Mouse (Mus musculus) left cerebral cortex, postnatal 4 days (tissue): ENCODE results near the gene Alox12e. TPM values are rescaled to one million over a fixed set of nuclear protein-coding genes. Genes with fewer than 3 reads are reported as not detected.

Experiments used
- DNase-seq: peaks from one replicate; pipeline ENCODE4 v3.0.0-alpha.2; 2022
- intact Hi-C: fragments of 180-260 bp; cut with DNase I; formaldehyde crosslinking; loops from one replicate; pipeline ENCODE4 v1.15.1; 2025
- total RNA-seq, 2 experiments: library from RNA; stranded (reverse); gene quantifications; 2 replicates each; pipeline ENCODE4 v1.2.3; 2021

The Alox12e gene
- total RNA-seq, 2 experiments from 2014 or later: 0.26 to 0.42 TPM

- intact Hi-C loops: no loop called here
- peak; percentile 49 for DNase-seq
Observed at GRCm38 (mm10) chr11:70289236-70289635, 33.2 kb downstream of the Alox12e start.

GRCm38 (mm10) chr11:70288102-70288501 lies 34.3 kb downstream of the Alox12e start:
- DNase-seq: no peak
- intact Hi-C loops: no loop called here

GRCm38 (mm10) chr11:70285686-70286085 lies 36.7 kb downstream of the Alox12e start:
- intact Hi-C loops: no loop called here
- DNase-seq: no peak

- DNase-seq: no peak
- intact Hi-C loops: no loop called here
Observed at GRCm38 (mm10) chr11:70284757-70285156, 37.7 kb downstream of the Alox12e start.

GRCm38 (mm10) chr11:70283666-70284065 lies 38.8 kb downstream of the Alox12e start:
- DNase-seq: no peak
- intact Hi-C loops: no loop called here

GRCm38 (mm10) chr11:70280441-70280840 lies 42.0 kb downstream of the Alox12e start:
- no peak for DNase-seq
- intact Hi-C loops: no loop called here

- peak; percentile 40 for DNase-seq
- intact Hi-C loops: no loop called here
Observed at GRCm38 (mm10) chr11:70278961-70279360, 43.5 kb downstream of the Alox12e start.

GRCm38 (mm10) chr11:70271641-70272040 lies 50.8 kb downstream of the Alox12e start:
- intact Hi-C loops: no loop called here
- no peak for DNase-seq

GRCm38 (mm10) chr11:70266405-70266804 lies 56.0 kb downstream of the Alox12e start:
- intact Hi-C loops: no loop called here
- no peak for DNase-seq

- DNase-seq: no peak
- intact Hi-C loops: no loop called here
Observed at GRCm38 (mm10) chr11:70265819-70266218, 56.6 kb downstream of the Alox12e start.

Other genes starting within 250 kb of the Alox12e start
- not detected for gene Asgr2, start 230.0 kb downstream of the Alox12e start, total RNA-seq
- gene Mgl2, start 192.3 kb downstream of the Alox12e start, total RNA-seq: under 1 TPM; 0.30 to 0.95 TPM
- 1 to 10 TPM; 1.3 to 2.9 TPM for gene Clec10a, start 166.4 kb downstream of the Alox12e start, total RNA-seq
- gene Slc16a11, start 109.9 kb downstream of the Alox12e start, total RNA-seq: 10 to 100 TPM; 16.8 to 26.8 TPM
- gene Slc16a13, start 101.6 kb downstream of the Alox12e start, total RNA-seq: 10 to 100 TPM; 14.8 to 15.2 TPM
- 1 to 10 TPM; 9.1 to 9.3 TPM for gene Bcl6b, start 92.8 kb downstream of the Alox12e start, total RNA-seq
- 10 to 100 TPM; 64.2 to 73.1 TPM for gene 0610010K14Rik, start 84.7 kb downstream of the Alox12e start, total RNA-seq
- gene Gm21988, start 82.8 kb downstream of the Alox12e start, total RNA-seq: 1 to 10 TPM; 8.5 to 8.6 TPM
- 100 to 1,000 TPM; 180 to 182 TPM for gene Rnasek, start 82.8 kb downstream of the Alox12e start, total RNA-seq
- under 1 TPM; 0.18 to 0.40 TPM for gene Alox12, start 67.3 kb downstream of the Alox12e start, total RNA-seq
- not detected for gene Alox15, start 29.4 kb upstream of the Alox12e start, total RNA-seq
- gene Pelp1, start 87.4 kb upstream of the Alox12e start, total RNA-seq: 10 to 100 TPM; 52.1 to 55.9 TPM
- gene Arrb2, start 110.0 kb upstream of the Alox12e start, total RNA-seq: 10 to 100 TPM; 76.6 to 81.3 TPM
- 10 to 100 TPM; 25.7 to 28.0 TPM for gene Med11, start 129.3 kb upstream of the Alox12e start, total RNA-seq
- gene Zmynd15, start 136.8 kb upstream of the Alox12e start, total RNA-seq: 1 to 10 TPM; 1.2 to 3.7 TPM
- gene Cxcl16, start 137.4 kb upstream of the Alox12e start, total RNA-seq: under 1 TPM; 0.68 to 0.91 TPM
- gene Tm4sf5, start 182.6 kb upstream of the Alox12e start, total RNA-seq: 1 to 10 TPM in 1 of 2 experiments, not detected in 1; 1.2 TPM
- under 1 TPM in 1 of 2 experiments, not detected in 1; 0.62 TPM for gene Vmo1, start 192.0 kb upstream of the Alox12e start, total RNA-seq
- not detected for gene Gltpd2, start 196.6 kb upstream of the Alox12e start, total RNA-seq
- 100 to 1,000 TPM; 269 to 276 TPM for gene Psmb6, start 202.7 kb upstream of the Alox12e start, total RNA-seq
- gene Gm40193, start 210.3 kb upstream of the Alox12e start, total RNA-seq: not detected
- gene Pld2, start 217.4 kb upstream of the Alox12e start, total RNA-seq: 10 to 100 TPM; 32.1 to 34.2 TPM
- 100 to 1,000 TPM; 115 to 139 TPM for gene Mink1, start 240.3 kb upstream of the Alox12e start, total RNA-seq